Mouse (Mus musculus) kidney, adult 10 weeks (tissue): ENCODE data around the gene Rnf138rt1. TPM values are rescaled to one million over a fixed set of nuclear protein-coding genes. Genes with fewer than 3 reads are reported as not detected.

Source experiments
- polyA plus RNA-seq: library from polyadenylated mRNA; stranded (reverse); fragments of 350-450 nt; fragmentation: Illumina TruSeq; extraction: RNeasy Lipid Tissue Mini Kit (QIAGEN cat#74804); gene quantifications from one replicate; pipeline ENCODE4 v1.2.3, GENCODE M21; 2014; ENCODE audit warnings: low read depth, low replicate concordance

The Rnf138rt1 gene
- not detected for polyA plus RNA-seq

GRCm38 (mm10) chrX:163760617-163761434 is at the start of gene Rnf138rt1:
Rnf138rt1 (minus strand) TSS chrX:163761329.

Other genes with a start within 250 kb of the Rnf138rt1 start
- not detected for gene Grpr, start 211.7 kb downstream of the Rnf138rt1 start, polyA plus RNA-seq
- 27.7 TPM for gene Ap1s2, start 147.7 kb upstream of the Rnf138rt1 start, polyA plus RNA-seq
- 51.2 TPM for gene Zrsr2, start 197.3 kb upstream of the Rnf138rt1 start, polyA plus RNA-seq